Mouse (Mus musculus) intestine, postnatal 0 days (tissue): ENCODE measurements around the gene Cyp4f14. TPM values are rescaled to one million over a fixed set of nuclear protein-coding genes. Genes with fewer than 3 reads are reported as not detected.

ENCODE experiments used
- ATAC-seq: fragments of 200-750 bp; cut with Nextera tagmentation; 2 replicates; pipeline ENCODE4 v1.8.0; 2017; ENCODE audit warnings: mild to moderate bottlenecking, moderate TSS enrichment, moderate library complexity
- H3K27ac ChIP-seq: fragments of 300-500 bp; sonication (generic); 2 replicates; pipeline ENCODE4 v1.5.1; 2014; ENCODE audit warnings: mild to moderate bottlenecking, low read depth, low read length, moderate library complexity
- H3K27me3 ChIP-seq: fragments of 300-500 bp; sonication (generic); replicated peaks from 2 replicates; pipeline ENCODE4 v1.6.1; 2014; ENCODE audit warnings: low read length, mixed read lengths; ENCODE audit not compliant: control insufficient read depth, insufficient read depth
- H3K36me3 ChIP-seq: fragments of 300-500 bp; sonication (generic); 2 replicates; pipeline ENCODE4 v1.6.1; 2014; ENCODE audit warnings: mild to moderate bottlenecking, moderate library complexity; ENCODE audit not compliant: control insufficient read depth, insufficient read depth
- H3K4me1 ChIP-seq: fragments of 300-500 bp; sonication (generic); replicated peaks from 2 replicates; pipeline ENCODE4 v1.6.1; 2014; ENCODE audit warnings: antibody characterized with exemption, low read length, mixed read lengths; ENCODE audit not compliant: control insufficient read depth, insufficient read depth
- H3K4me2 ChIP-seq: fragments of 300-500 bp; sonication (generic); replicated peaks from 2 replicates; pipeline ENCODE4 v1.6.1; 2014; ENCODE audit warnings: low read depth, mild to moderate bottlenecking, moderate library complexity
- H3K4me3 ChIP-seq: fragments of 300-500 bp; sonication (generic); 2 replicates; pipeline ENCODE4 v1.5.1; 2014; ENCODE audit warnings: low read depth, low read length
- H3K9ac ChIP-seq: fragments of 300-500 bp; sonication (generic); 2 replicates; pipeline ENCODE4 v1.6.1; 2014; ENCODE audit warnings: mild to moderate bottlenecking, low read depth, low read length
- H3K9me3 ChIP-seq: fragments of 300-500 bp; sonication (generic); 2 replicates; pipeline ENCODE4 v1.6.1; 2016; ENCODE audit warnings: mixed run types; ENCODE audit not compliant: control insufficient read depth
- CTCF ChIP-seq: sonication (generic); IDR thresholded peaks from 2 replicates; pipeline ENCODE4 v1.5.1; 2016; ENCODE audit warnings: low read depth, mild to moderate bottlenecking, control low read depth, antibody characterized with exemption, moderate library complexity
- WGBS: fragments of 180-500 bp; shearing (Covaris S2); extraction: QIAGEN DNeasy Blood & Tissue Kit; methylation state at CpG from one replicate; pipeline ENCODE4 v1.1.7; 2014; 5-methylcytosine and 5-hydroxymethylcytosine counted together
- polyA plus RNA-seq: library from polyadenylated mRNA; unstranded; fragments of >200 nt; fragmentation: Nextera tagmentation; extraction: Ambion mirVana; gene quantifications from 2 replicates; pipeline ENCODE4 v1.2.1, GENCODE M21; 2015

Gene Cyp4f14
- polyA plus RNA-seq, 1 experiment from 2014 or later, result 1.9 TPM

GRCm38 (mm10) chr17:32880320-32881218 is 36.6 kb downstream of the Cyp4f14 start:
- ATAC-seq, result no peak
- Histone ChIP-seq H3K27me3 (no peaks in the 10 kb centered on the region), H3K27ac (no peak overlapping the region), H3K4me2 (no peak overlapping the region), H3K4me1 (no peaks in the 10 kb centered on the region), H3K36me3 (peaks cover 35% of the 10 kb centered on the region), H3K9ac (no peak overlapping the region), H3K9me3 (no peaks in the 10 kb centered on the region), H3K4me3 (no peak overlapping the region)
- no peak for TF ChIP-seq CTCF
- 91% methylated on average over 14 of the region's 14 CpGs for WGBS

- H3K27ac ChIP-seq, result no peak overlapping the region; the same call in 1 of the 2 replicates
- H3K36me3 ChIP-seq, result peaks cover 23% of the 10 kb centered on the region
- TF ChIP-seq CTCF, result no peak
- peak overlapping the region; percentile 60 for H3K4me2 ChIP-seq
- ATAC-seq, result no peak; the same call in 1 of the 2 replicates
- no peak overlapping the region for H3K9ac ChIP-seq
- H3K27me3 ChIP-seq, result no peaks in the 10 kb centered on the region
- H3K9me3 ChIP-seq, result no peaks in the 10 kb centered on the region
- peak overlapping the region; percentile 9; the same call in 1 of the 2 replicates for H3K4me3 ChIP-seq
- H3K4me1 ChIP-seq, result no peaks in the 10 kb centered on the region
- WGBS, result 72% methylated on average over 11 of the region's 11 CpGs
These were observed 38.4 kb downstream of the Cyp4f14 start for GRCm38 (mm10) chr17:32878773-32879172.

GRCm38 (mm10) chr17:32877471-32878171 is 39.5 kb downstream of the Cyp4f14 start:
- Histone ChIP-seq H3K4me3 (peak overlapping the region; percentile 29), H3K9ac (no peak overlapping the region), H3K4me2 (peak overlapping the region; percentile 60), H3K27ac (no peak overlapping the region; the same call in 1 of the 2 replicates), H3K4me1 (no peaks in the 10 kb centered on the region), H3K9me3 (no peaks in the 10 kb centered on the region), H3K27me3 (no peaks in the 10 kb centered on the region), H3K36me3 (peaks cover 11% of the 10 kb centered on the region)
- 3% methylated on average over 22 of the region's 22 CpGs for WGBS
- no peak for TF ChIP-seq CTCF
- peak; percentile 75 for ATAC-seq

GRCm38 (mm10) chr17:32872696-32873095 is 44.4 kb downstream of the Cyp4f14 start:
- H3K9me3 ChIP-seq, result no peaks in the 10 kb centered on the region
- 44% methylated on average over 5 of the region's 5 CpGs for WGBS
- H3K9ac ChIP-seq, result no peak overlapping the region
- H3K4me1 ChIP-seq, result no peaks in the 10 kb centered on the region
- H3K36me3 ChIP-seq, result no peaks in the 10 kb centered on the region
- no peak overlapping the region for H3K27ac ChIP-seq
- no peak for ATAC-seq
- no peak for TF ChIP-seq CTCF
- H3K27me3 ChIP-seq, result no peaks in the 10 kb centered on the region
- H3K4me2 ChIP-seq, result no peak overlapping the region
- no peak overlapping the region for H3K4me3 ChIP-seq

GRCm38 (mm10) chr17:32872091-32872490 is 45.1 kb downstream of the Cyp4f14 start:
- Histone ChIP-seq H3K27me3 (no peaks in the 10 kb centered on the region), H3K4me1 (no peaks in the 10 kb centered on the region), H3K4me2 (no peak overlapping the region), H3K4me3 (no peak overlapping the region), H3K9me3 (no peaks in the 10 kb centered on the region), H3K27ac (no peak overlapping the region), H3K9ac (no peak overlapping the region), H3K36me3 (no peaks in the 10 kb centered on the region)
- TF ChIP-seq CTCF, result no peak
- ATAC-seq, result no peak
- WGBS, result 80% methylated on average over 4 of the region's 4 CpGs

- Histone ChIP-seq H3K27ac (no peak overlapping the region), H3K4me1 (no peaks in the 10 kb centered on the region), H3K4me2 (no peak overlapping the region), H3K9me3 (no peaks in the 10 kb centered on the region), H3K4me3 (no peak overlapping the region), H3K9ac (no peak overlapping the region), H3K27me3 (no peaks in the 10 kb centered on the region), H3K36me3 (no peaks in the 10 kb centered on the region)
- no peak for ATAC-seq
- no peak for TF ChIP-seq CTCF
- 100% methylated on average over 1 of the region's 1 CpGs for WGBS
These were observed 45.7 kb downstream of the Cyp4f14 start for GRCm38 (mm10) chr17:32871483-32871882.
